Mouse (Mus musculus) CH12.LX (cell line): ENCODE results near the gene Chrnd.

ENCODE experiments used
- CHD2 ChIP-seq: IDR thresholded peaks from 2 replicates; pipeline ENCODE4 v1.6.1; 2011; ENCODE audit warnings: low read length, improper control_type of control experiment
- GABPA ChIP-seq: IDR thresholded peaks from 2 replicates; pipeline ENCODE4 v1.6.1; 2012; ENCODE audit warnings: low read depth, low read length, improper control_type of control experiment, inconsistent platforms; ENCODE audit not compliant: insufficient replicate concordance
- JUND ChIP-seq: conservative IDR thresholded peaks from 2 replicates; pipeline ENCODE4 v1.6.1; 2011; ENCODE audit warnings: low read depth, low read length, improper control_type of control experiment
- MAZ ChIP-seq: IDR thresholded peaks from 2 replicates; pipeline ENCODE4 v1.6.1; 2012; ENCODE audit warnings: low read depth, mild to moderate bottlenecking, inconsistent platforms, low read length, improper control_type of control experiment, moderate library complexity
- ZMIZ1 ChIP-seq: IDR thresholded peaks from 2 replicates; pipeline ENCODE4 v1.6.1; 2012; ENCODE audit warnings: low read depth, mild to moderate bottlenecking, inconsistent platforms, low read length, improper control_type of control experiment

- TF ChIP-seq MAZ (no peak), GABPA (no peak), CHD2 (no peak), ZMIZ1 (no peak), JUND (no peak)
Measured at GRCm38 (mm10) chr1:87217938-87218337, 27.5 kb downstream of the Chrnd start.
